Mouse (Mus musculus) c-Kit-positive CD71-positive TER-119-positive erythroid progenitor cells, embryonic 14.5 days (primary cell): ENCODE results near the gene Etfdh.
"Not testable (repeated sequence)": the region's sequence is repeated elsewhere in the genome, so short reads cannot be mapped to it uniquely, and the experiment has no call there.

ENCODE experiments used
- DNase-seq: peaks from one replicate; pipeline ENCODE4 v3.0.0-alpha.2; 2013; ENCODE audit warnings: low spot score

Etfdh gene

GRCm38 (mm10) chr3:79576865-79577264, 52.4 kb downstream of the Etfdh start:
- DNase-seq: no peak

DNA sequence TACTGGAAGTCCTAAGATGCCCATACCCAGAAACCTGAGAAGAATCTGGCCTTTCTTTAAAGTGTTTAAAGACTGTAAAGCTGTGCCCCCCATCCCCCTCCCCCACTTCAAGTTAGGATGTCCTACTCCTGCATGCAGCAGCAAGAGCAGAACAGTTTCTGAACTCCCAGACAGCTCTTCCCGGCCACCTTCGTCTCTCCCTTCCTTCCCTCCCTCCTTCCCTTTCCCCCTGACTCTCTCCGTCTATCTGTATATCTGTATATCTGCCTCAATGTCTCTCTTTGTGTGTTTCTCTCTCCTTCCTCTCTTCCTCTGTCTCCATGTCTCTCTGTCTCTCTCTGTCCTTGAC, 52.9 kb downstream of the Etfdh start:
- DNase-seq: no peak

- DNase-seq: no peak
Observed at GRCm38 (mm10) chr3:79575576-79576467, 53.5 kb downstream of the Etfdh start.

- DNase-seq: peak; percentile 85
Observed at GRCm38 (mm10) chr3:79574336-79574735, 55.0 kb downstream of the Etfdh start.

DNA sequence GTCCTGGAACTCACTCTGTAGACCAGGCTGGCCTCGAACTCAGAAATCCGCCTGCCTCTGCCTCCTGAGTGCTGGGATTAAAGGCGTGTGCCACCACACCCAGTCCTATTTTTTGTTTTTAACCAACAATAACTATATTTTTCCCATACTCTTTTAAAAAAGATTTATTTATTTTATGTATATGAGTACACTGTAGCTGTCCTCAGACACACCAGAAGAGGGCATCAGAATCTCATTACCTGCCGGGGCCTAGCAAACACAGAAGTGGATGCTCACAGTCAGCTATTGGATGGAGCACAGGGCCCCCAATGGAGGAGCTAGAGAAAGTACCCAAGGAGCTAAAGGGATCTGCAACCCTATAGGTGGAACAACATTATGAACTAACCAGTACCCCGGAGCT, 55.9 kb downstream of the Etfdh start:
- DNase-seq: not testable (repeated sequence)

DNA sequence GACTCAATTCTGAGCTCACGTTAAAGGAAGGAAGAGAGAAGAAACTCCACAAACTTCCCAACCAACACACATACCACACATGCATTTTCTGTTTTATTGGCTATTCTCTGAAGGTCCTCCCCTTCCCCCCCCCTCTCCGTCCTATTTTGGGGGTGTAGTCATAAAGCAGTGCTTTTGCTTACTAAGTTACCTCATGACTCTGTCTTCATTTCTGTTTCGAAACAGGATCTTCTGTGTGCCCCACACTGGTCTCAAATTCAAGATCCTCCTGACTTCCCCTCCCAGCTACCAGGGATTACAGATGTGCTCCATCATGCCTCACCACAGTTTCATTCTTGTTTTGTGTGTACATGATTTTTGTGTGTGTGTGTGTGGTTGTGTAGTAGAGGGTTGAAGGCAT, 56.9 kb downstream of the Etfdh start:
- DNase-seq: no peak

DNA sequence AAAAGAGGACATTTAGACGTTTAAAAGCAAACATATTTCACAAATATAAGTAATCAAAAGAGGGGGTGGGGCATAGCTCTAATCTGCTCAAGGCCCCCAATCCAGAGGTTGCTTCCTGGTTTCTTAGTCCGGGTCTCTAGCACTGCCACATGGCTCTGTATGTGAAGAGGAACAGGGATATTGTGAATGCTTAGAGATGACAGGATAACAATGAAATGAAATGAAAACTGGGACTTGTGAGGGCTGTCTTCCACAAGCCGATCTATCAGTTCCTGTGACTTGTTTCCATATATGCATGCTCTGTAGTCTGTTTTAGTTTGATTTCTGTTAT, 60.0 kb downstream of the Etfdh start:
- no peak for DNase-seq

GRCm38 (mm10) chr3:79568629-79569350, 60.5 kb downstream of the Etfdh start:
- DNase-seq: no peak

- DNase-seq: peak; percentile 93
Observed at GRCm38 (mm10) chr3:79567703-79568362, 61.5 kb downstream of the Etfdh start, which contains the start of gene Fnip2. Gene Fnip2, minus strand, starts transcription at chr3:79567796.

DNA sequence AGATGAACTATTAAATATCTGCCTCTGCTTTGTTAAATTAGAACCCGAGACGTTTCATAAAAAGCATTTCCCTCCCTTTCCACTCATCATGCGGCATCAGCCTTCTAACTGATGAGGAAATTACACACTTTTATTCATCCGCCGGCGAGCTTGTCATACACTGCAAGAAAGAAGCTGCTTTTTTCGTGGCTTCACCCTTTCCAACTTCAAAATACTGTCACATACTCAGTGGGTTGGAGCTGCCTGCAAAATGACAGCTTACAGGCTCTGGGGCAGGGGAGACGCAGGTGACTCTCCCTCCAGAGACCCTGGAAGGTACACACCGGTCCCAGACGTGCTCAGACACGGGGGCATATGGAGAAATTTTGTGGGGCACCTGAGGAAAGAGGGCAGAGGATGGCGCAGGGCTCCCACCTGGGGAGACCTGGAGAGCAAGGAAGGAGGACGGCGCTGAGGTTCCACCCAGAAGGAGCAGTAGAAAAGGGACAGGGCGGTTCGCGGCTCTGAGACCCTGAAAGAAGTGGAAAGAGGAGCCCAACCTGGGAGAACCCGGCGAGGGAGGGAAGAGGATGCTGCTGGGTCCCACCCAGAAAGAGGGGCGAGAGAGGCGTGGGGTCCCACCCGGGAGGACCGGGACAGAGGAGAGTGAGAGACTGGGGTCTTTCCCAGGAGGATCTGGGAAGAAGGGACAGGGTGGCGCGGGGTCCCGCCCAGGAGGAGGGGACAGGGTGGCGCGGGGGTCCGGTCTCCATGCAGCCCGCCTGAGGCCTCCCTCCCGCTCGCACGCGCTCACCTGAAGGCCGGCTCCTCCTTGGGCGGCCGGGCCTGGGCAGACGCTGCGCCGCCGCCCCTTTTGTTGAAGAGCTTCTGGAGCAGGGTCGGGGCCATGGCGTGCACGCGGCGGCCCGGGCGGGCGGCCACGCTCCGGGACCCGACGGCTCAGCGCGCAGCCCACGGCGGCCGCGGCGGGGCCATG, 62.3 kb downstream of the Etfdh start:
- peak; percentile 27 for DNase-seq

- no peak for DNase-seq
Observed at GRCm38 (mm10) chr3:79564875-79565606, 64.3 kb downstream of the Etfdh start.

- DNase-seq: no peak
Observed at GRCm38 (mm10) chr3:79563511-79563910, 65.8 kb downstream of the Etfdh start.

GRCm38 (mm10) chr3:79561784-79562715, 67.2 kb downstream of the Etfdh start:
- no peak for DNase-seq

GRCm38 (mm10) chr3:79560555-79560954, 68.7 kb downstream of the Etfdh start:
- DNase-seq: no peak

DNA sequence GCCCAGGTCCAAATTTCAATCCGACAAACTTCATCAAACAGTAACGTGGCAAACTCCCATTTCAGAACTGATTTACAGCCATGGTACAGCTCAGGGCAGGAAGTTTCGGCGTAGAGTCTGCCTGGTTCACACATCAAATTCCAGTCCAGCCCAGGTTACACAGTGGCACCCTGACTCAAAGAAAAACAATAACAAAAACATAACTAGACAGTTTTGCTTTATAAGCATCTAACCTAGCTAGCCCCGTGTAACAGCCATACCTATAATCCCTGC, 69.6 kb downstream of the Etfdh start:
- DNase-seq: no peak

GRCm38 (mm10) chr3:79559021-79559772, 70.1 kb downstream of the Etfdh start:
- no peak for DNase-seq

- no peak for DNase-seq
Observed at GRCm38 (mm10) chr3:79555061-79555460, 74.2 kb downstream of the Etfdh start.
